Mouse (Mus musculus): ENCODE data around the gene Pllp.

DNA sequence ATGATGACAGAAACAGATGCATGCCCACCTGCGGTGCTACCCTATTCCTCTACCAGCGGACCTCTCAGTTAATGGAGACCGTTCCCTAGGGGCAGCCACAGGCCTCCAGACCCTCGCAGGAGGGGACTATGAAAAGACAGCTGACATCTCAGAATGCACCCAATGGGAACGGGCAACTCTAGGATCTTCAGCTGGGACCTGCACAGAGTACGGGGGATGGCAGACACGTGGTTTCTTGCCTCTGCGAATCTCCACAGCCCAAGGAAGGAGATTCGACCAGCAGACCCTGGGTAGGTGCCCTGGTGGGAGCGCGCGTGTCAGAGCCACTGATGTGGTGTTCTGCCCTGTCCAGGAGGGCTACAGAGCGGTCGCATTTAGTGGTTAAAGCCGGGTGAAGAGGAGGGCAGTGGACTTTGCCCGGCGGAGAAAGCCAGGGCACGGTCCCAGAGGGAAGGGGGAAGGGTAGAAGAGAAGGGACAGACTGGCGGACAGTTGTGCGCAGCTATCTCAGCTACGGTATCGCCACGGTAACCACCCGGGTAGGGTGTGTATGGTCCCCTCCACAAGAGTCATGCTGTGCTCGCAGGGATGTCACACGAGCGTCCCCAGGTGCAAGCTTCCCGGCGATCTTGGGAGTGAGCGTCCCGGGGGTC is 611 bp downstream of the Pllp start:
- TF ChIP-seq CTCF (IDR thresholded peaks at IDR 0.05; ENCODE audit: low read depth) (no peak), EP300 (optimal IDR thresholded peaks at IDR 0.05) (no peak)
